Mouse (Mus musculus): ENCODE measurements around the gene Dnah5. TPM values are rescaled to one million over a fixed set of nuclear protein-coding genes. Genes with fewer than 3 reads are reported as not detected.

Dnah5 gene
- polyA plus RNA-seq, 1 experiment from 2014 or later, result 0.23 TPM

- Histone ChIP-seq H3K4me2 (ENCODE audit: low read length) (no peak overlapping the region), H3K4me1 (ENCODE audit: control insufficient read depth, insufficient read depth, low read length) (no peaks in the 10 kb centered on the region), H3K27me3 (replicated peaks; ENCODE audit: control insufficient read depth, insufficient read depth, low read length) (no peaks in the 10 kb centered on the region), H3K9ac (ENCODE audit: low read length) (no peak overlapping the region), H3K36me3 (ENCODE audit: control insufficient read depth, insufficient read depth, low read length) (no peaks in the 10 kb centered on the region), H3K4me3 (ENCODE audit: low read depth, low read length) (no peak overlapping the region), H3K27ac (ENCODE audit: low read depth, low read length) (no peak overlapping the region), H3K9me3 (replicated peaks; ENCODE audit: control insufficient read depth, low read length) (no peaks in the 10 kb centered on the region)
- 95% methylated on average over 7 of the region's 7 CpGs for WGBS
- DNase-seq (ENCODE audit: low spot score), result no peak
- no peak for ATAC-seq
Measured at GRCm38 (mm10) chr15:28322533-28322932, 119.0 kb downstream of the Dnah5 start.

DNA sequence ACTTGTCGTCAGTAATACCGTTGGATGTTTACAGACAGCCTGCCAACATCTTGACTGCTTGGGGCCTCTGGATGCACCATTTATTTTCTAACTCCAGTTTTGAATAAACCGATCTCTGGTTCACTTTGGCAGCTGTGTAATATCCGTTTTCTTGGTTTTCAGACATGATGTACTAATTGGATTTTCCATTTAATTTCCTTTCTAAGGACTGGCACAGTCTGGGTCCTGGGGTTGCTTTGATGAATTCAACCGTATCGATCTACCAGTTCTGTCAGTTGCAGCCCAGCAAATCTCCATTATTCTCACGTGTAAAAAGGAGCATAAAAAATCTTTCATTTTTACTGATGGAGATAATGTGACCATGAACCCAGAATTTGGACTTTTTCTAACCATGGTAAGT, 123.4 kb downstream of the Dnah5 start:
- no peak for ATAC-seq
- 43% methylated on average over 7 of the region's 7 CpGs for WGBS

DNA sequence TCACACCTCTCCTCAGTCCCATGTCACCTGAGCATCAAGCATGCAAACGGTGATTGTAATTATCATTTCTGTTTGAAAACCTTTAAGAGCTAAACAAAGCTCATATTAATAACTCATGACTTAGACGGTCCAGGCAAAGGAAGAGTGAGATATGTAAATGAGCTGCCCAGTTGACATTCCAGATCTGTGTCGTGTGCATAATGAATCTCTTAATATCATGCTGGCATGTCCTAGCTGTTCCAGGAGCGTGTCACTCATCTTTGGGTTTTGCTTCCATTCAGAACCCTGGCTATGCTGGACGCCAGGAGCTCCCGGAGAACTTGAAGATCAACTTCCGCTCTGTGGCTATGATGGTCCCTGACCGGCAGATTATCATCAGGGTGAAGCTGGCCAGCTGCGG, 123.9 kb downstream of the Dnah5 start:
- DNase-seq (ENCODE audit: low spot score), result no peak
- H3K4me1 ChIP-seq (ENCODE audit: control insufficient read depth, insufficient read depth, low read length), result no peaks in the 10 kb centered on the region
- no peaks in the 10 kb centered on the region for H3K36me3 ChIP-seq (ENCODE audit: control insufficient read depth, insufficient read depth, low read length)
- H3K4me2 ChIP-seq (ENCODE audit: low read length), result no peak overlapping the region
- H3K9me3 ChIP-seq (replicated peaks; ENCODE audit: control insufficient read depth, low read length), result no peaks in the 10 kb centered on the region
- H3K4me3 ChIP-seq (ENCODE audit: low read depth, low read length), result no peak overlapping the region
- H3K9ac ChIP-seq (ENCODE audit: low read length), result no peak overlapping the region
- H3K27me3 ChIP-seq (replicated peaks; ENCODE audit: control insufficient read depth, insufficient read depth, low read length), result no peaks in the 10 kb centered on the region
- H3K27ac ChIP-seq (ENCODE audit: low read depth, low read length), result no peak overlapping the region
- 80% methylated on average over 9 of the region's 9 CpGs for WGBS
- ATAC-seq, result no peak

More for the DNA sequence above, 123.4 kb downstream of the Dnah5 start:
- Histone ChIP-seq H3K27ac (ENCODE audit: low read depth, low read length) (no peak overlapping the region), H3K36me3 (ENCODE audit: control insufficient read depth, insufficient read depth, low read length) (no peaks in the 10 kb centered on the region), H3K4me1 (ENCODE audit: control insufficient read depth, insufficient read depth, low read length) (no peaks in the 10 kb centered on the region), H3K27me3 (replicated peaks; ENCODE audit: control insufficient read depth, insufficient read depth, low read length) (no peaks in the 10 kb centered on the region), H3K9ac (ENCODE audit: low read length) (no peak overlapping the region), H3K9me3 (replicated peaks; ENCODE audit: control insufficient read depth, low read length) (no peaks in the 10 kb centered on the region), H3K4me3 (ENCODE audit: low read depth, low read length) (no peak overlapping the region), H3K4me2 (ENCODE audit: low read length) (no peak overlapping the region)
- DNase-seq (ENCODE audit: low spot score), result no peak

GRCm38 (mm10) chr15:28341151-28341550, 137.6 kb downstream of the Dnah5 start:
- Histone ChIP-seq H3K4me2 (ENCODE audit: low read length) (no peak overlapping the region), H3K27ac (ENCODE audit: low read depth, low read length) (no peak overlapping the region), H3K4me3 (ENCODE audit: low read depth, low read length) (no peak overlapping the region), H3K27me3 (replicated peaks; ENCODE audit: control insufficient read depth, insufficient read depth, low read length) (no peaks in the 10 kb centered on the region), H3K9ac (ENCODE audit: low read length) (no peak overlapping the region), H3K36me3 (ENCODE audit: control insufficient read depth, insufficient read depth, low read length) (no peaks in the 10 kb centered on the region), H3K4me1 (ENCODE audit: control insufficient read depth, insufficient read depth, low read length) (no peaks in the 10 kb centered on the region), H3K9me3 (replicated peaks; ENCODE audit: control insufficient read depth, low read length) (no peaks in the 10 kb centered on the region)
- WGBS, result 10% methylated on average over 4 of the region's 4 CpGs
- ATAC-seq (no peak), DNase-seq (ENCODE audit: low spot score) (no peak)

GRCm38 (mm10) chr15:28367561-28367960, 164.0 kb downstream of the Dnah5 start:
- DNase-seq (ENCODE audit: low spot score) (no peak), ATAC-seq (no peak)

GRCm38 (mm10) chr15:28370431-28370830, 166.9 kb downstream of the Dnah5 start:
- DNase-seq (ENCODE audit: low spot score) (no peak), ATAC-seq (no peak)
- Histone ChIP-seq H3K9me3 (replicated peaks; ENCODE audit: control insufficient read depth, low read length) (no peaks in the 10 kb centered on the region), H3K4me3 (ENCODE audit: low read depth, low read length) (no peak overlapping the region), H3K36me3 (ENCODE audit: control insufficient read depth, insufficient read depth, low read length) (no peaks in the 10 kb centered on the region), H3K27ac (ENCODE audit: low read depth, low read length) (no peak overlapping the region), H3K9ac (ENCODE audit: low read length) (no peak overlapping the region), H3K4me2 (ENCODE audit: low read length) (no peak overlapping the region), H3K4me1 (ENCODE audit: control insufficient read depth, insufficient read depth, low read length) (no peaks in the 10 kb centered on the region), H3K27me3 (replicated peaks; ENCODE audit: control insufficient read depth, insufficient read depth, low read length) (no peaks in the 10 kb centered on the region)
- WGBS, result 89% methylated on average over 6 of the region's 6 CpGs

More at GRCm38 (mm10) chr15:28367561-28367960, 164.0 kb downstream of the Dnah5 start:
- Histone ChIP-seq H3K27ac (ENCODE audit: low read depth, low read length) (no peak overlapping the region), H3K36me3 (ENCODE audit: control insufficient read depth, insufficient read depth, low read length) (no peaks in the 10 kb centered on the region), H3K4me3 (ENCODE audit: low read depth, low read length) (no peak overlapping the region), H3K27me3 (replicated peaks; ENCODE audit: control insufficient read depth, insufficient read depth, low read length) (no peaks in the 10 kb centered on the region), H3K9me3 (replicated peaks; ENCODE audit: control insufficient read depth, low read length) (no peaks in the 10 kb centered on the region), H3K4me2 (ENCODE audit: low read length) (no peak overlapping the region), H3K4me1 (ENCODE audit: control insufficient read depth, insufficient read depth, low read length) (no peaks in the 10 kb centered on the region), H3K9ac (ENCODE audit: low read length) (no peak overlapping the region)
- WGBS, result 77% methylated on average over 11 of the region's 11 CpGs

GRCm38 (mm10) chr15:28371506-28371905, 168.0 kb downstream of the Dnah5 start:
- no peaks in the 10 kb centered on the region for H3K36me3 ChIP-seq (ENCODE audit: control insufficient read depth, insufficient read depth, low read length)
- H3K4me2 ChIP-seq (ENCODE audit: low read length), result no peak overlapping the region
- 79% methylated on average over 2 of the region's 2 CpGs for WGBS
- ATAC-seq (no peak), DNase-seq (ENCODE audit: low spot score) (no peak)
- H3K4me3 ChIP-seq (ENCODE audit: low read depth, low read length), result no peak overlapping the region
- H3K27me3 ChIP-seq (replicated peaks; ENCODE audit: control insufficient read depth, insufficient read depth, low read length), result no peaks in the 10 kb centered on the region
- H3K4me1 ChIP-seq (ENCODE audit: control insufficient read depth, insufficient read depth, low read length), result no peaks in the 10 kb centered on the region
- no peak overlapping the region for H3K9ac ChIP-seq (ENCODE audit: low read length)
- no peak overlapping the region for H3K27ac ChIP-seq (ENCODE audit: low read depth, low read length)
- H3K9me3 ChIP-seq (replicated peaks; ENCODE audit: control insufficient read depth, low read length), result no peaks in the 10 kb centered on the region

DNA sequence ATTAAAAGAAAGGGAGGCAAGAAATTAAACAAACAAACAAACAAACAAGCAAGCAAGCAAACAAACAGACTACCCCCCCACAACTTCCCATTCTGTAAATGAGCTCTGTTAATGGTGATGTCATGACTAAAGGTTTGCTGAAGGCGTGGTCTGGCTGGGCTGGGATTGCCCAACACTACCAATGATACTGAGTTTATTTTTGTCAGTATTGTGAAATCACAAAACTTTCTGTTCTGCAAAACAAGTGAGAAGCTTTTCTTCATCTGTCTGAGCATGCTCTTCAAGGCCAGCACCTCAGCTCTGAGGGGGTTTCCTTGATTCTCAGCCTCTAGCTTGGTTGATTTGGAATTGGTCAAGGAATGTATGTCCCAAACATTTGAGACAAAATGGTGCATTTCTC, 170.8 kb downstream of the Dnah5 start:
- H3K4me3 ChIP-seq (ENCODE audit: low read depth, low read length), result no peak overlapping the region
- H3K4me2 ChIP-seq (ENCODE audit: low read length), result no peak overlapping the region
- no peak overlapping the region for H3K27ac ChIP-seq (ENCODE audit: low read depth, low read length)
- 88% methylated on average over 1 of the region's 1 CpGs for WGBS
- H3K9ac ChIP-seq (ENCODE audit: low read length), result no peak overlapping the region
- H3K27me3 ChIP-seq (replicated peaks; ENCODE audit: control insufficient read depth, insufficient read depth, low read length), result no peaks in the 10 kb centered on the region
- no peak for DNase-seq (ENCODE audit: low spot score)
- H3K9me3 ChIP-seq (replicated peaks; ENCODE audit: control insufficient read depth, low read length), result no peaks in the 10 kb centered on the region
- ATAC-seq, result no peak
- H3K4me1 ChIP-seq (ENCODE audit: control insufficient read depth, insufficient read depth, low read length), result no peaks in the 10 kb centered on the region
- no peaks in the 10 kb centered on the region for H3K36me3 ChIP-seq (ENCODE audit: control insufficient read depth, insufficient read depth, low read length)

- no peak for ATAC-seq
- 82% methylated on average over 3 of the region's 3 CpGs for WGBS
Measured at GRCm38 (mm10) chr15:28380909-28381308, 177.4 kb downstream of the Dnah5 start.

More at GRCm38 (mm10) chr15:28380909-28381308, 177.4 kb downstream of the Dnah5 start:
- Histone ChIP-seq H3K4me3 (ENCODE audit: low read depth, low read length) (no peak overlapping the region), H3K4me1 (ENCODE audit: control insufficient read depth, insufficient read depth, low read length) (no peaks in the 10 kb centered on the region), H3K9me3 (replicated peaks; ENCODE audit: control insufficient read depth, low read length) (no peaks in the 10 kb centered on the region), H3K9ac (ENCODE audit: low read length) (no peak overlapping the region), H3K27ac (ENCODE audit: low read depth, low read length) (no peak overlapping the region), H3K36me3 (ENCODE audit: control insufficient read depth, insufficient read depth, low read length) (no peaks in the 10 kb centered on the region), H3K4me2 (ENCODE audit: low read length) (no peak overlapping the region), H3K27me3 (replicated peaks; ENCODE audit: control insufficient read depth, insufficient read depth, low read length) (no peaks in the 10 kb centered on the region)
- no peak for DNase-seq (ENCODE audit: low spot score)
